Mouse (Mus musculus): ENCODE measurements around the gene Mrps27. TPM values are rescaled to one million over a fixed set of nuclear protein-coding genes. Genes with fewer than 3 reads are reported as not detected.

Mrps27 gene
- 13.1 to 15.1 TPM (median 14.1 TPM) in 4 replicates for total RNA-seq (2023)

GRCm38 (mm10) chr13:99344599-99345575 is at the start of gene Mrps27, which contains the start of gene Ptcd2:
TSS of gene Mrps27 (plus strand) at chr13:99344786.
TSS of gene Ptcd2 (minus strand) at chr13:99344705.

Other genes starting within 250 kb of the Mrps27 start
- 0.21 to 0.56 TPM (median 0.44 TPM) in 4 replicates for gene Zfp366, start 160.0 kb upstream of the Mrps27 start, total RNA-seq (2023)
- gene Ptcd2, start 81 bp upstream of the Mrps27 start, total RNA-seq (2023) = 31.0 to 33.3 TPM (median 32.6 TPM) in 4 replicates
- not detected in 4 replicates for gene Map1b, start 171.8 kb downstream of the Mrps27 start, total RNA-seq (2023)

Measured in B cell, adult 62 days (primary cell).